Mouse (Mus musculus) forebrain, embryonic 11.5 days (tissue): ENCODE data around the gene Glis1. TPM values are rescaled to one million over a fixed set of nuclear protein-coding genes. Genes with fewer than 3 reads are reported as not detected.
A peak's percentile ranks its signal among the peaks of the same experiment; 100 is the strongest.

Experiments
- ATAC-seq: fragments of 200-750 bp; cut with Nextera tagmentation; replicated peaks from 2 replicates; pipeline ENCODE4 v1.8.0; 2017; ENCODE audit warnings: moderate TSS enrichment; ENCODE audit not compliant: low FRiP score
- DNase-seq: peaks from one replicate; pipeline ENCODE4 v3.0.0-alpha.2; 2017; ENCODE audit warnings: low spot score
- H3K27ac ChIP-seq: fragments of 300-500 bp; sonication (generic); 2 replicates; pipeline ENCODE4 v1.5.1; 2014; ENCODE audit warnings: low read depth, low read length
- H3K27me3 ChIP-seq: fragments of 300-500 bp; sonication (generic); 2 replicates; pipeline ENCODE4 v1.6.1; 2014; ENCODE audit warnings: mild to moderate bottlenecking, low read length, mixed read lengths; ENCODE audit not compliant: control insufficient read depth, insufficient read depth
- H3K36me3 ChIP-seq: fragments of 300-500 bp; sonication (generic); 2 replicates; pipeline ENCODE4 v1.6.1; 2014; ENCODE audit warnings: mild to moderate bottlenecking, low read length, moderate library complexity, mixed read lengths; ENCODE audit not compliant: control insufficient read depth, insufficient read depth
- H3K4me1 ChIP-seq: fragments of 300-500 bp; sonication (generic); replicated peaks from 2 replicates; pipeline ENCODE4 v1.6.1; 2014; ENCODE audit warnings: low read length, mixed read lengths; ENCODE audit not compliant: control insufficient read depth, insufficient read depth
- H3K4me2 ChIP-seq: fragments of 300-500 bp; sonication (generic); 2 replicates; pipeline ENCODE4 v1.6.1; 2014; ENCODE audit warnings: low read depth, mild to moderate bottlenecking, low read length, moderate library complexity, mixed read lengths; ENCODE audit not compliant: severe bottlenecking
- H3K4me3 ChIP-seq: fragments of 300-500 bp; sonication (generic); 2 replicates; pipeline ENCODE4 v1.5.1; 2014; ENCODE audit warnings: low read depth, low read length
- H3K9ac ChIP-seq: fragments of 300-500 bp; sonication (generic); 2 replicates; pipeline ENCODE4 v1.6.1; 2014; ENCODE audit warnings: low read length
- H3K9me3 ChIP-seq: fragments of 300-500 bp; sonication (generic); 2 replicates; pipeline ENCODE4 v1.6.1; 2016; ENCODE audit warnings: low read length, mixed read lengths; ENCODE audit not compliant: control insufficient read depth
- WGBS: fragments of 180-500 bp; shearing (Covaris S2); extraction: QIAGEN DNeasy Blood & Tissue Kit; methylation state at CpG from one replicate; pipeline ENCODE4 v1.1.7; 2014; 5-methylcytosine and 5-hydroxymethylcytosine counted together
- polyA plus RNA-seq: library from polyadenylated mRNA; unstranded; fragments of >200 nt; fragmentation: Nextera tagmentation; extraction: Ambion mirVana; gene quantifications from 2 replicates; pipeline ENCODE4 v1.2.1, GENCODE M21; 2014

Glis1 gene
- polyA plus RNA-seq, 1 experiment from 2014 or later, result 5.5 TPM

- DNase-seq (no peak), ATAC-seq (no peak)
- Histone ChIP-seq H3K27ac (no peak overlapping the region), H3K27me3 (no peaks in the 10 kb centered on the region), H3K36me3 (no peaks in the 10 kb centered on the region), H3K9ac (no peak overlapping the region), H3K4me1 (peaks cover 4% of the 10 kb centered on the region; the same call in 1 of the 2 replicates), H3K9me3 (no peaks in the 10 kb centered on the region), H3K4me2 (no peak overlapping the region), H3K4me3 (no peak overlapping the region)
- WGBS, result 25% methylated on average over 6 of the region's 6 CpGs
Measured at GRCm38 (mm10) chr4:107422176-107422575, 12.2 kb upstream of the Glis1 start.

DNA sequence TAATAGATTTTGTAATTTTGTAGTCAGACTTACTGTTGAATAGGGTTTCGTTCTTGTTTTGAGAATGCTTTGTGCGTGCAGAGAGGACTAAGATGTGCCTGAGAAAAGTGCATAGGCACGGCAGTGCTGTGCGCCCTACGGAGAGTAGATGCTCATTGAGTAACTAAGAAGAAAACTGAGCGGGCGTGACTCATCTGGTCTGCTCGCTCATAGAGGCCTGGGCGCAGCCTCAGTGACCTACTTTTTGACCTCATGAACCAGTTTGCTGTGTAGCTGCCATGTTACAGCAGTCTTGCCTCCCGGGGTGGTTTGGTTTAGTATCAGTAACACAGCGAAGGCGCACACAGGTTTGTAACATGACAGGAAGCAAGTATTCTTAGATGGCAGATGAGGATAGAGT is 8.8 kb upstream of the Glis1 start:
- Histone ChIP-seq H3K9ac (no peak overlapping the region), H3K27ac (no peak overlapping the region), H3K27me3 (no peaks in the 10 kb centered on the region), H3K4me1 (peaks cover 4% of the 10 kb centered on the region; the same call in 1 of the 2 replicates), H3K4me3 (no peak overlapping the region), H3K36me3 (no peaks in the 10 kb centered on the region), H3K4me2 (no peak overlapping the region), H3K9me3 (no peaks in the 10 kb centered on the region)
- WGBS, result 95% methylated on average over 12 of the region's 12 CpGs
- ATAC-seq (no peak), DNase-seq (no peak)

GRCm38 (mm10) chr4:107426631-107427030 is 7.8 kb upstream of the Glis1 start:
- Histone ChIP-seq H3K9ac (no peak overlapping the region), H3K4me3 (no peak overlapping the region), H3K4me1 (peaks cover 3% of the 10 kb centered on the region; the same call in 1 of the 2 replicates), H3K36me3 (no peaks in the 10 kb centered on the region), H3K27ac (no peak overlapping the region), H3K4me2 (no peak overlapping the region), H3K9me3 (no peaks in the 10 kb centered on the region), H3K27me3 (no peaks in the 10 kb centered on the region; the same call in 1 of the 2 replicates)
- no peak for DNase-seq
- no peak for ATAC-seq
- WGBS, result 85% methylated on average over 9 of the region's 9 CpGs

DNA sequence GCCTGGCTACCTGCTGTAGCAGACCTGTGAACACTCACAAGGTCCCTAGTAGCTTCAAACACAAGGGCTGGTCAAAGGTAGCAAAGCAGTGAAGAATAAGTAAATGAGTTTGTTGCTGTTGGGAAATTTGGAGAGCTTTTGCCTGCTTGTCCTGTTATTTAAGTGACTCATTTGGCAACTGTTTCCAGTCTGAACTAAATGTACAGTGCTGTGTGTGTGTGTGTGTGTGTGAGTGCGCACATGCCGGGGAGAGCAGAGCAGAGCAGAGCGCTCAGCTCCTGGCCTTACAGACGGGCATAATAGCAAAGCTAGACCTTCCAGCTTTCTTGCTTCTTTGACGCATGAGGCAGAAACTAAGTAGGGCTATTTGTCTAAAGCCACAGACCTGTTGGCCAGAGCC is 1.7 kb upstream of the Glis1 start:
- no peak for ATAC-seq
- no peak overlapping the region for H3K4me2 ChIP-seq
- no peaks in the 10 kb centered on the region for H3K9me3 ChIP-seq
- H3K36me3 ChIP-seq, result no peaks in the 10 kb centered on the region
- no peak for DNase-seq
- no peak overlapping the region for H3K9ac ChIP-seq
- peaks cover 39% of the 10 kb centered on the region for H3K27me3 ChIP-seq
- peaks cover 10% of the 10 kb centered on the region; the same call in 1 of the 2 replicates for H3K4me1 ChIP-seq
- no peak overlapping the region for H3K27ac ChIP-seq
- no peak overlapping the region for H3K4me3 ChIP-seq
- WGBS, result 83% methylated on average over 5 of the region's 5 CpGs

DNA sequence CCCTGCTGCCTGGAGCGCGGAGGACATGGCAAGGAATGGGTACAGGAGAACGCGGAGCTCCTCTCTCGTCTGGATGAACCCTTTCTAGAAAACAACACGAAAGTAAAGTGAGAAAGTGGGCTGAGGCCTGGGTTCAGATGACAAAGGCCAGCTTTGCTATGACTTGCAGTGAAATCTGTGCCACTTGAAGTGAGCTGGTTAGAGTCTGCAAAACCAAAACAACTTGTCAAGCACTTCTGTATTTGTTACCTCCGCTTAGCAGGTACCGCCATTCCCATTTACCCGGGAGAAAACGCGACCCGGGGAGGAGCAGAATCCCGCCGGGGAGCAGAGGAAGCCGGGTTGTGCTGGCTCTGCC is 414 bp upstream of the Glis1 start:
- Histone ChIP-seq H3K9me3 (no peaks in the 10 kb centered on the region), H3K27me3 (peaks cover 43% of the 10 kb centered on the region), H3K36me3 (no peaks in the 10 kb centered on the region), H3K4me1 (peaks cover 10% of the 10 kb centered on the region; the same call in 1 of the 2 replicates), H3K9ac (peak overlapping the region; percentile 58; the same call in 1 of the 2 replicates), H3K4me2 (peak overlapping the region; percentile 98), H3K27ac (no peak overlapping the region), H3K4me3 (peak overlapping the region; percentile 63)
- ATAC-seq (no peak), DNase-seq (no peak)
- WGBS, result 6% methylated on average over 15 of the region's 15 CpGs

DNA sequence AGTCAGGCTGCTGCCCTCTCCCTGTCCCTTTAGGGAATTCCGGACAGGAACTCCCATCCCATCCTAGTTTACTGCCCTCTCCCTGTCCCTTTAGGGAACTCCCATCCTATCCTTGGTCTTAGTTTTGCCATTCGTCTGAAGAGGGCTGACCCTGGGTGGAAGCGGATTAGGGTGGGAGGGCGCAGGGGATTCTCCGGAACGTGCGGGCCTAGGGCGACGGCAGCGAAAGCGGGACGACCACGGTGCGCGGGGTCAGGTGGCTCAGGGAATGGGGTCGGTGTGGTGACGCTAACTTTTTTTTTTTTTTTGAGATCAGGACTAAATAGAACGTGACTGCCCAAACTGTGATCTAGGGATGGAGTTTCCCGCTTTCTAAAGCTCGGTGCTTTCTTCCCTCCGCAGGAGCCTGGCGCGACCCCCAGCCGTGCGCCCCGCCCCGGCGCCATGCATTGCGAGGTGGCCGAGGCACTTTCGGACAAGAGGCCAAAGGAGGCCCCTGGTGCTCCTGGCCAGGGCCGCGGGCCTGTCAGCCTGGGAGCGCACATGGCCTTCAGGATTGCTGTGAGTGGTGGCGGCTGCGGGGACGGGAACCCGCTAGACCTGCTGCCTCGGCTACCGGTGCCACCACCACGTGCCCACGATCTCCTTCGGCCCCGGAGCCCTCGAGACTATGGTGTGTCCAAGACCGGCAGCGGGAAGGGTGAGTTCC is 1.0 kb downstream of the Glis1 start:
- Histone ChIP-seq H3K4me1 (peaks cover 10% of the 10 kb centered on the region; the same call in 1 of the 2 replicates), H3K9me3 (no peaks in the 10 kb centered on the region), H3K27me3 (peaks cover 43% of the 10 kb centered on the region), H3K27ac (no peak overlapping the region), H3K9ac (peak overlapping the region; percentile 58), H3K4me2 (peak overlapping the region; percentile 98), H3K36me3 (no peaks in the 10 kb centered on the region), H3K4me3 (peak overlapping the region; percentile 63)
- WGBS, result 1% methylated on average over 47 of the region's 47 CpGs
- DNase-seq (no peak), ATAC-seq (peak; percentile 29; the same call in 1 of the 2 replicates)

- DNase-seq (no peak), ATAC-seq (no peak)
- Histone ChIP-seq H3K9ac (no peak overlapping the region), H3K4me2 (no peak overlapping the region), H3K27ac (no peak overlapping the region), H3K4me3 (no peak overlapping the region), H3K27me3 (peaks cover 43% of the 10 kb centered on the region), H3K36me3 (no peaks in the 10 kb centered on the region), H3K9me3 (no peaks in the 10 kb centered on the region), H3K4me1 (peaks cover 12% of the 10 kb centered on the region; the same call in 1 of the 2 replicates)
- WGBS, result 89% methylated on average over 7 of the region's 7 CpGs
Measured at GRCm38 (mm10) chr4:107436476-107436875, 2.1 kb downstream of the Glis1 start.

- Histone ChIP-seq H3K36me3 (no peaks in the 10 kb centered on the region), H3K27ac (no peak overlapping the region), H3K4me2 (no peak overlapping the region), H3K9me3 (no peaks in the 10 kb centered on the region), H3K4me1 (peaks cover 16% of the 10 kb centered on the region; the same call in 1 of the 2 replicates), H3K4me3 (no peak overlapping the region), H3K9ac (no peak overlapping the region), H3K27me3 (peaks cover 36% of the 10 kb centered on the region)
- DNase-seq (no peak), ATAC-seq (no peak)
- 93% methylated on average over 8 of the region's 8 CpGs for WGBS
Measured at GRCm38 (mm10) chr4:107438741-107439140, 4.3 kb downstream of the Glis1 start.

GRCm38 (mm10) chr4:107440306-107440705 is 5.9 kb downstream of the Glis1 start:
- no peak overlapping the region for H3K27ac ChIP-seq
- H3K4me3 ChIP-seq, result no peak overlapping the region
- H3K9me3 ChIP-seq, result no peaks in the 10 kb centered on the region
- H3K4me1 ChIP-seq, result peaks cover 10% of the 10 kb centered on the region; the same call in 1 of the 2 replicates
- peaks cover 26% of the 10 kb centered on the region for H3K27me3 ChIP-seq
- peak overlapping the region; percentile 22; the same call in 1 of the 2 replicates for H3K4me2 ChIP-seq
- H3K36me3 ChIP-seq, result no peaks in the 10 kb centered on the region
- 19% methylated on average over 13 of the region's 13 CpGs for WGBS
- DNase-seq (no peak), ATAC-seq (no peak)
- no peak overlapping the region for H3K9ac ChIP-seq
